Mouse (Mus musculus): ENCODE results near the gene Blm.

GRCm38 (mm10) chr7:80542139-80542831 lies 7.4 kb upstream of the Blm start:
- TF ChIP-seq CTCF (IDR thresholded peaks at IDR 0.05; ENCODE audit: low read depth, low read length) (no peak), POLR2A (IDR thresholded peaks at IDR 0.05; ENCODE audit: extremely low read depth, insufficient read depth, low read length) (no peak)

All from liver, adult 2 months (tissue).